Mouse (Mus musculus) intestine, postnatal 0 days (tissue): ENCODE measurements at regions not wholly inside any gene's neighbourhood (a gene's known extent, or its start where the extent isn't known, plus 50 kb on each side); places are given as distances from the start of the nearest gene placed in this dataset.

Source experiments
- ATAC-seq: fragments of 200-750 bp; cut with Nextera tagmentation; 2 replicates; pipeline ENCODE4 v1.8.0; 2017; ENCODE audit warnings: mild to moderate bottlenecking, moderate TSS enrichment, moderate library complexity
- H3K27ac ChIP-seq: fragments of 300-500 bp; sonication (generic); 2 replicates; pipeline ENCODE4 v1.5.1; 2014; ENCODE audit warnings: mild to moderate bottlenecking, low read depth, low read length, moderate library complexity
- H3K27me3 ChIP-seq: fragments of 300-500 bp; sonication (generic); replicated peaks from 2 replicates; pipeline ENCODE4 v1.6.1; 2014; ENCODE audit warnings: low read length, mixed read lengths; ENCODE audit not compliant: control insufficient read depth, insufficient read depth
- H3K36me3 ChIP-seq: fragments of 300-500 bp; sonication (generic); 2 replicates; pipeline ENCODE4 v1.6.1; 2014; ENCODE audit warnings: mild to moderate bottlenecking, moderate library complexity; ENCODE audit not compliant: control insufficient read depth, insufficient read depth
- H3K4me1 ChIP-seq: fragments of 300-500 bp; sonication (generic); replicated peaks from 2 replicates; pipeline ENCODE4 v1.6.1; 2014; ENCODE audit warnings: antibody characterized with exemption, low read length, mixed read lengths; ENCODE audit not compliant: control insufficient read depth, insufficient read depth
- H3K4me2 ChIP-seq: fragments of 300-500 bp; sonication (generic); replicated peaks from 2 replicates; pipeline ENCODE4 v1.6.1; 2014; ENCODE audit warnings: low read depth, mild to moderate bottlenecking, moderate library complexity
- H3K4me3 ChIP-seq: fragments of 300-500 bp; sonication (generic); 2 replicates; pipeline ENCODE4 v1.5.1; 2014; ENCODE audit warnings: low read depth, low read length
- H3K9ac ChIP-seq: fragments of 300-500 bp; sonication (generic); 2 replicates; pipeline ENCODE4 v1.6.1; 2014; ENCODE audit warnings: mild to moderate bottlenecking, low read depth, low read length
- H3K9me3 ChIP-seq: fragments of 300-500 bp; sonication (generic); 2 replicates; pipeline ENCODE4 v1.6.1; 2016; ENCODE audit warnings: mixed run types; ENCODE audit not compliant: control insufficient read depth
- CTCF ChIP-seq: sonication (generic); IDR thresholded peaks from 2 replicates; pipeline ENCODE4 v1.5.1; 2016; ENCODE audit warnings: low read depth, mild to moderate bottlenecking, control low read depth, antibody characterized with exemption, moderate library complexity
- WGBS: fragments of 180-500 bp; shearing (Covaris S2); extraction: QIAGEN DNeasy Blood & Tissue Kit; methylation state at CpG from one replicate; pipeline ENCODE4 v1.1.7; 2014; 5-methylcytosine and 5-hydroxymethylcytosine counted together

- H3K9me3 ChIP-seq, result no peaks in the 10 kb centered on the region
- H3K9ac ChIP-seq, result no peak overlapping the region
- WGBS, result 75% methylated on average over 3 of the region's 3 CpGs
- H3K36me3 ChIP-seq, result no peaks in the 10 kb centered on the region
- ATAC-seq, result no peak
- no peaks in the 10 kb centered on the region for H3K4me1 ChIP-seq
- no peak overlapping the region for H3K4me3 ChIP-seq
- H3K27ac ChIP-seq, result no peak overlapping the region
- no peaks in the 10 kb centered on the region for H3K27me3 ChIP-seq
- no peak for TF ChIP-seq CTCF
- H3K4me2 ChIP-seq, result no peak overlapping the region
Measured at GRCm38 (mm10) chr11:38818141-38818540, 1582.4 kb upstream of the Tenm2 start.

DNA sequence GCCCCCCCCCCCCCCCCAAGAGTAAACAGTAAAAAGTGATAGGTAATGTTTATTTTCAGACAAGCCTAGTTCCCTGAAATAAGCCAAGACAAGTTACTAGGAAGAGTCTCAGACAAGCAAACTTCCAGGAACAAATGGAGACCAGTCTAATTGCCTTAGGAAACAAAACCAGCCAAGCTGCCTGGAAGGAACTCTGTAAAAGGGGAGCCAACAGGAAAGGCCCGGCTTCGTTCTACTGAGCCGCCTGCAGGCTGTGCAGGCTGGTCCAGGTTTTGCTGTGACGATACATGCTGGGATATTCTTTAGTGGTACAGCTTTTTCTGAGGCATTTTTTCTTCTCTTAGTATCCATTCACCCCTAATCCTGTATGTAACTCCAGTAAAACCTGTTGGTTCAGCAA lies 1547.8 kb upstream of the Tenm2 start:
- no peak overlapping the region for H3K4me3 ChIP-seq
- no peaks in the 10 kb centered on the region for H3K27me3 ChIP-seq
- no peaks in the 10 kb centered on the region for H3K9me3 ChIP-seq
- H3K9ac ChIP-seq, result no peak overlapping the region
- no peak for ATAC-seq
- TF ChIP-seq CTCF, result no peak
- WGBS, result 35% methylated on average over 4 of the region's 4 CpGs
- no peaks in the 10 kb centered on the region for H3K4me1 ChIP-seq
- no peaks in the 10 kb centered on the region for H3K36me3 ChIP-seq
- no peak overlapping the region for H3K27ac ChIP-seq
- no peak overlapping the region for H3K4me2 ChIP-seq

DNA sequence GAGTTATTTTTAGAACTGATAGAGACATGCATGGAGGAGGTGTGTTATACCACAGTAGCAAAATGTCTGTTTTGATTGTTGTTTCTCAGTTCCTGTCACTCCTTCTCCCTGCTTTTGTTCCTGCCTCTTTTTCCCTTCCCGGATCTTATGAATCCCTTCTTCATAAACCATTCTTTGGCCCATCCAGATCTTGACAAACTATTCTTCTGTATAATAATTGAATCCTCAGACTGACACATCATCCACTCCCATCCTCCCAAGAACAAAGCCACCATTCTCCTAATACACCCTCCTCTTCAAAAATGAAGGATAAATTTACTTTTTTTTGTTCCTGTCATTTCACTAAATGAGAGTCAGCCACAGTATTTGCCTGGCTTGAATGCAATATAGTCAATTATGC lies 1543.8 kb upstream of the Tenm2 start:
- 82% methylated on average over 1 of the region's 1 CpGs for WGBS
- no peaks in the 10 kb centered on the region for H3K9me3 ChIP-seq
- no peaks in the 10 kb centered on the region for H3K4me1 ChIP-seq
- H3K9ac ChIP-seq, result no peak overlapping the region
- no peak overlapping the region for H3K27ac ChIP-seq
- no peak for ATAC-seq
- no peak overlapping the region for H3K4me2 ChIP-seq
- no peaks in the 10 kb centered on the region for H3K27me3 ChIP-seq
- no peak overlapping the region for H3K4me3 ChIP-seq
- no peak for TF ChIP-seq CTCF
- no peaks in the 10 kb centered on the region for H3K36me3 ChIP-seq

DNA sequence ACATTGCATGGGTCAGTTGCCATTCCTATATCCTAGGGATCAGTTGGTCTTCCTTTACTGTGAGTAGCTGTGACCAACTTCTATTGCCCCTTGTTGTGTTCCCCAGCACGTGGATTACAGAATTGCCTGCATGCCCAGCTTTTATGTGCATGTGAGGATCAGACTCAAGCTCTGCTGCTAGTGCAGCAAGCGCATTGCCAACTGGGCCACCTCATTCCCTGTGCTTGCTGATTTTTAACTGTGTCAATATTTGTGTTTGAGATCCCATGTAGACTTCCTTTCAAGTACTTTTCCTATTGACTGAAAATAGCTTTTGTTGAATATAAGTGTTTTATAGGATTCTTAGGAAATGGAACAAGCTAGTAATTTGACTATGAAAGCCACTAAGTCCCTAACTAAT lies 1526.5 kb upstream of the Tenm2 start:
- H3K9me3 ChIP-seq, result no peaks in the 10 kb centered on the region
- no peak overlapping the region for H3K4me2 ChIP-seq
- no peaks in the 10 kb centered on the region for H3K36me3 ChIP-seq
- 62% methylated on average over 2 of the region's 2 CpGs for WGBS
- H3K4me1 ChIP-seq, result no peaks in the 10 kb centered on the region
- no peak overlapping the region for H3K9ac ChIP-seq
- no peak for TF ChIP-seq CTCF
- H3K4me3 ChIP-seq, result no peak overlapping the region
- ATAC-seq, result no peak
- no peak overlapping the region for H3K27ac ChIP-seq
- H3K27me3 ChIP-seq, result no peaks in the 10 kb centered on the region

GRCm38 (mm10) chr11:38747549-38747948 lies 1511.8 kb upstream of the Tenm2 start:
- TF ChIP-seq CTCF, result peak; percentile 53

GRCm38 (mm10) chr11:38729101-38729500 lies 1493.3 kb upstream of the Tenm2 start:
- no peaks in the 10 kb centered on the region for H3K27me3 ChIP-seq
- no peak overlapping the region for H3K27ac ChIP-seq
- no peaks in the 10 kb centered on the region for H3K9me3 ChIP-seq
- H3K4me3 ChIP-seq, result no peak overlapping the region
- TF ChIP-seq CTCF, result no peak
- H3K4me2 ChIP-seq, result no peak overlapping the region
- H3K9ac ChIP-seq, result no peak overlapping the region
- no peak for ATAC-seq
- H3K4me1 ChIP-seq, result no peaks in the 10 kb centered on the region
- H3K36me3 ChIP-seq, result no peaks in the 10 kb centered on the region
- WGBS, result 64% methylated on average over 2 of the region's 2 CpGs

More at GRCm38 (mm10) chr11:38747549-38747948, 1511.8 kb upstream of the Tenm2 start:
- Histone ChIP-seq H3K4me3 (no peak overlapping the region), H3K27ac (no peak overlapping the region), H3K4me2 (no peak overlapping the region), H3K9me3 (no peaks in the 10 kb centered on the region), H3K36me3 (no peaks in the 10 kb centered on the region), H3K4me1 (no peaks in the 10 kb centered on the region), H3K9ac (no peak overlapping the region), H3K27me3 (no peaks in the 10 kb centered on the region)
- 49% methylated on average over 3 of the region's 3 CpGs for WGBS
- no peak for ATAC-seq

DNA sequence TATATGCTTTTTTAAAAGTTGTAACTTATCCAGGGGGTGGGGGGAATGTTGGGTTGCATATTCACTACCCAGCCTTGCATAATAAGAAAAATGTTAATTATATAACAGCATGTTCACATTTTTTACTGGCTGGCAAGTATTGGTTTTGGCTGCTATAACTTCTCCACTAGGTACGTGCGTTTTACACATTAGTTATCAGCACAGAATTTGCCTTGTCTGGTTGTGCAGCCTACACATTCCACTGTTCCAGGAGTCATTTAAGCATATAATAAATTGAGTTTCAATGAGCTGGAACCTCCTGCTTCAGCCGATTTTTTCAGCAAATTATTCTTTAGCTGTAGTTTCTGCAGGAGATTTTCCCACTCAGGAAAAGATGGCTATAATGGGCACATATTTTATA lies 1479.9 kb upstream of the Tenm2 start:
- no peak for TF ChIP-seq CTCF
- Histone ChIP-seq H3K36me3 (no peaks in the 10 kb centered on the region), H3K27me3 (no peaks in the 10 kb centered on the region), H3K9me3 (no peaks in the 10 kb centered on the region), H3K4me3 (no peak overlapping the region), H3K4me1 (no peaks in the 10 kb centered on the region), H3K9ac (no peak overlapping the region), H3K4me2 (no peak overlapping the region), H3K27ac (no peak overlapping the region)
- ATAC-seq, result no peak
- 76% methylated on average over 3 of the region's 3 CpGs for WGBS
